Mouse (Mus musculus) regulatory T cell (primary cell): ENCODE data around the gene Gm20403.
"Not testable (repeated sequence)": the region's sequence is repeated elsewhere in the genome, so short reads cannot be mapped to it uniquely, and the experiment has no call there.

Source experiments
- in situ Hi-C: fragments of 300-600 bp; cut with MboI, MseI; formaldehyde crosslinking; loops from one replicate; pipeline ENCODE4 v1.15.1; 2025; ENCODE audit warnings: high pct_unique_total_duplicates

Gm20403 gene

GRCm38 (mm10) chr12:54993246-54994067, 7.1 kb upstream of the Gm20403 start:
- in situ Hi-C loops: no loop called here

- in situ Hi-C loops: no loop called here
These were observed 6.5 kb upstream of the Gm20403 start for GRCm38 (mm10) chr12:54992814-54993213.

- in situ Hi-C loops: no loop called here
These were observed 2.1 kb upstream of the Gm20403 start for GRCm38 (mm10) chr12:54988323-54988850.

GRCm38 (mm10) chr12:54987156-54987555, 827 bp upstream of the Gm20403 start:
- in situ Hi-C loops: no loop called here

- in situ Hi-C loops: no loop called here
These were observed 875 bp downstream of the Gm20403 start for GRCm38 (mm10) chr12:54985257-54986051.

GRCm38 (mm10) chr12:54984701-54985256, 1.6 kb downstream of the Gm20403 start:
- in situ Hi-C loops: loop anchor here (5.0 kb wide), 1 partner anchor 93 kb away; no protein-coding TSS in a partner anchor

GRCm38 (mm10) chr12:54982935-54983715, 3.2 kb downstream of the Gm20403 start:
- in situ Hi-C loops: loop anchor here (5.0 kb wide), 1 partner anchor 94 kb away; no protein-coding TSS in a partner anchor

- in situ Hi-C loops: loop anchor here (5.0 kb wide), 1 partner anchor 95 kb away; no protein-coding TSS in a partner anchor
These were observed 4.4 kb downstream of the Gm20403 start for GRCm38 (mm10) chr12:54981962-54982361.

GRCm38 (mm10) chr12:54980939-54981338, 5.4 kb downstream of the Gm20403 start:
- in situ Hi-C loops: loop anchor here (5.0 kb wide), 1 partner anchor 96 kb away; no protein-coding TSS in a partner anchor

GRCm38 (mm10) chr12:54980532-54980931, 5.8 kb downstream of the Gm20403 start:
- in situ Hi-C loops: loop anchor here (5.0 kb wide), 1 partner anchor 97 kb away; no protein-coding TSS in a partner anchor

GRCm38 (mm10) chr12:54969033-54969432, 17.3 kb downstream of the Gm20403 start:
- in situ Hi-C loops: no loop called here

- in situ Hi-C loops: no loop called here
These were observed 20.7 kb downstream of the Gm20403 start for GRCm38 (mm10) chr12:54965532-54966160.

- in situ Hi-C loops: no loop called here
These were observed 26.8 kb downstream of the Gm20403 start for GRCm38 (mm10) chr12:54959569-54959968.

GRCm38 (mm10) chr12:54956974-54957373, 29.4 kb downstream of the Gm20403 start:
- in situ Hi-C loops: no loop called here

GRCm38 (mm10) chr12:54956457-54956856, 29.9 kb downstream of the Gm20403 start:
- in situ Hi-C loops: no loop called here

GRCm38 (mm10) chr12:54946116-54946515, 40.2 kb downstream of the Gm20403 start:
- in situ Hi-C loops: no loop called here

GRCm38 (mm10) chr12:54942586-54943157, 43.7 kb downstream of the Gm20403 start:
- in situ Hi-C loops: not testable (repeated sequence)

GRCm38 (mm10) chr12:54937581-54938343, 48.6 kb downstream of the Gm20403 start:
- in situ Hi-C loops: not testable (repeated sequence)
